Mouse (Mus musculus) lung, embryonic 14.5 days (tissue): Measurements from ENCODE around the gene Ccr3. TPM values are rescaled to one million over a fixed set of nuclear protein-coding genes. Genes with fewer than 3 reads are reported as not detected.
"Not testable (repeated sequence)": the region's sequence is repeated elsewhere in the genome, so short reads cannot be mapped to it uniquely, and the experiment has no call there.

ENCODE experiments used
- ATAC-seq: fragments of 200-750 bp; cut with Nextera tagmentation; 2 replicates; pipeline ENCODE4 v1.8.0; 2017; ENCODE audit warnings: mild to moderate bottlenecking, moderate TSS enrichment, moderate library complexity; ENCODE audit not compliant: insufficient read depth
- DNase-seq: peaks from one replicate; pipeline ENCODE4 v3.0.0-alpha.2; 2015
- H3K27ac ChIP-seq: fragments of 300-500 bp; sonication (generic); 2 replicates; pipeline ENCODE4 v1.5.1; 2014; ENCODE audit warnings: low read depth, mild to moderate bottlenecking, moderate library complexity
- H3K27me3 ChIP-seq: fragments of 300-500 bp; sonication (generic); 2 replicates; pipeline ENCODE4 v1.6.1; 2014; ENCODE audit warnings: low read length, control low read depth; ENCODE audit not compliant: insufficient read depth
- H3K36me3 ChIP-seq: fragments of 300-500 bp; sonication (generic); 2 replicates; pipeline ENCODE4 v1.6.1; 2014; ENCODE audit warnings: control low read depth; ENCODE audit not compliant: insufficient read depth
- H3K4me1 ChIP-seq: fragments of 300-500 bp; sonication (generic); 2 replicates; pipeline ENCODE4 v1.6.1; 2014; ENCODE audit warnings: antibody characterized with exemption, control low read depth; ENCODE audit not compliant: insufficient read depth
- H3K4me2 ChIP-seq: fragments of 300-500 bp; sonication (generic); 2 replicates; pipeline ENCODE4 v1.6.1; 2014; ENCODE audit warnings: mild to moderate bottlenecking
- H3K4me3 ChIP-seq: fragments of 300-500 bp; sonication (generic); 2 replicates; pipeline ENCODE4 v1.5.1; 2014; ENCODE audit warnings: low read depth, low read length
- H3K9ac ChIP-seq: fragments of 300-500 bp; sonication (generic); 2 replicates; pipeline ENCODE4 v1.6.1; 2014
- H3K9me3 ChIP-seq: fragments of 300-500 bp; sonication (generic); 2 replicates; pipeline ENCODE4 v1.6.1; 2016; ENCODE audit warnings: low read depth, low read length, control low read depth
- CTCF ChIP-seq: IDR thresholded peaks from 2 replicates; pipeline ENCODE4 v1.5.1; 2016; ENCODE audit warnings: antibody characterized with exemption, low read depth
- WGBS: fragments of 180-500 bp; shearing (Covaris S2); extraction: QIAGEN DNeasy Blood & Tissue Kit; methylation state at CpG from one replicate; pipeline ENCODE4 v1.1.7; 2014; 5-methylcytosine and 5-hydroxymethylcytosine counted together
- polyA plus RNA-seq: library from polyadenylated mRNA; unstranded; fragments of >200 nt; fragmentation: Nextera tagmentation; extraction: Ambion mirVana; gene quantifications from 2 replicates; pipeline ENCODE4 v1.2.1, GENCODE M21; 2014

Gene Ccr3
- not detected in 2 replicates for polyA plus RNA-seq

DNA sequence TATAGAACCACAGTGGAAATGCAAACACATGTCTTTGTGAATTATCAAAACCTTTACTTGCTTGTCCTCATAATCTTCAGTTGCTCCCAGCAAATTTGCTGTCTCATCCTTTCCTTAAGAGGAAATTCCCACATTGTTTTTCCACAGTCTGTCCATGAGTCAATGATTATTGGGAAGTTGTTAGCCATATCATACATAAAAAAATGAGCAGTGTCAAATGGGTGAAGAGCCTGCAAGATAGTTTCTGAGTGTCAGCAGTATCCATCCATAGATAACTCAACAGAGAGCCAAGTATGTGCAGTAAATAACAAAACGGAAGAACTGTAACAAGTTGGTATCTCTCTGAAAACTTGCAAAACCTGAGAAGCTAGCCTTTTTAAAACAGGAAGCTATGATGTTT, at the start of gene Ccr3:
Gene Ccr3, plus strand, starts transcription at position 301 of the 400 bp plus-strand sequence.
- no peak within 1 kb of the TSS for H3K9ac ChIP-seq
- H3K36me3 ChIP-seq = no peaks in the 10 kb centered on the region
- no peaks in the 10 kb centered on the region for H3K4me1 ChIP-seq
- no peak for ATAC-seq
- no peak for DNase-seq
- no peaks in the 10 kb centered on the region for H3K27me3 ChIP-seq
- 80% methylated on average over 1 of the region's 1 CpGs for WGBS
- H3K9me3 ChIP-seq = no peaks in the 10 kb centered on the region
- H3K27ac ChIP-seq = no peak within 1 kb of the TSS
- no peak for TF ChIP-seq CTCF
- H3K4me3 ChIP-seq = no peak within 1 kb of the TSS
- H3K4me2 ChIP-seq = no peak within 1 kb of the TSS

DNA sequence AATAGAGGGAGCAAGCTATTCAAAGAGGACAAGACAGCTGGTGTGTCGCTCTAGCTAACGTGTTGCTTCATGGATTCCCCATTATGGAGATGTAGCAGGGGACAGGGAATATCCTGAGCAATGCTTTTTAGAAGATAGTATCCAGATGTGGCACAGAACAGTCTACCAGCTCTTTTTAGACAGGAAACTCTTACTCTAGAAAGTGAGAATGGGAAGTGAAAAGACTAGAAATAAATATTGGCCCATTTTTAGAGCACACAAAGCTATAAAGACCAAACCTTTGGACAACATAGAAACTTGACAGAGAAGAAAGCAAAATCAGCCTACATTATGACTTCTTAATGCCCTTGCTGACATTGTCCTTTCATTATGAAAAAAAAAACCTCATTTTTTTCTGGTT, 46.1 kb upstream of the Ccr3 start:
- no peak overlapping the region for H3K9ac ChIP-seq
- no peaks in the 10 kb centered on the region for H3K9me3 ChIP-seq
- no peak overlapping the region for H3K4me3 ChIP-seq
- no peaks in the 10 kb centered on the region for H3K27me3 ChIP-seq
- no peak for TF ChIP-seq CTCF
- DNase-seq = no peak
- H3K4me2 ChIP-seq = no peak overlapping the region
- no peak overlapping the region for H3K27ac ChIP-seq
- H3K4me1 ChIP-seq = no peaks in the 10 kb centered on the region
- 69% methylated on average over 2 of the region's 2 CpGs for WGBS
- ATAC-seq = no peak
- H3K36me3 ChIP-seq = no peaks in the 10 kb centered on the region

DNA sequence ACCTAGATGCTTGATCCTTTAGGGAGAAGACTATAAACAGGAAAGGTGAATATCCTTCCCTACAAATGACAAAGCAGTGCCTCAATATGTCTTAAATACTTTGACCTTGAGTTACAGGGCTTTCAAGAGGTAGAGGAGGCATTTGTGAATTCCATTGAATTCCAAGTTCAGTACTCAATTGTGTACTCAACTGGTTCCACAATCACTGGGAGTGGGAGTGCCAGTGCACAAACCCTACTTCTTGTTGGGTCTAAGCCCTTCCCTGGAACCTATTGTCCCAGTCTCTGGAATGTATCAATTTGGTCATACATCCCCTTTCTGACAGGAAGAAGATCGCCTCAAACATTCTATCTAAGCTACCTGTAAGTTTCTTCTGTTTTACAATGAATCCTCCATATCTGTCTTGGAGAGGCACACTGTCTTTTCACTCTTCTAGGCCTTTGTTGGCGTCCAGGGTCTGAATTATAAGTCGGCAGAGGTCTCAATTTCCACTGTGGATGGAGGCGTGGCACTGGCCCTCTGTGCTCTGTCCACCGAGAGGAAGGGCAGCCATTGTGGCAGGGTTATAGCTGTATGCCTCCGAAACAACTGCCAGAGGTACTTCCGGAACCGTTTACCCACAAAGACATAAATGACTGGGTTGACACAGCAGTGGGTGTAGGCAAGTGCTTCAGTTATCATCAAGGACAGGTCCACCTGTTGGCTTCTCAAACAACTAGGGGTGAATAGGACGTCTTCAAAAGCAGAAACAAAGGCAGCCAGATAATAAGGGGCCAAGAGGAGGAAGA, 44.7 kb upstream of the Ccr3 start:
- DNase-seq (no peak), ATAC-seq (no peak)
- Histone ChIP-seq H3K9me3 (no peaks in the 10 kb centered on the region), H3K9ac (no peak overlapping the region), H3K4me2 (no peak overlapping the region), H3K4me1 (no peaks in the 10 kb centered on the region), H3K27ac (no peak overlapping the region), H3K36me3 (no peaks in the 10 kb centered on the region), H3K27me3 (no peaks in the 10 kb centered on the region), H3K4me3 (no peak overlapping the region)
- WGBS = 73% methylated on average over 9 of the region's 9 CpGs
- no peak for TF ChIP-seq CTCF

DNA sequence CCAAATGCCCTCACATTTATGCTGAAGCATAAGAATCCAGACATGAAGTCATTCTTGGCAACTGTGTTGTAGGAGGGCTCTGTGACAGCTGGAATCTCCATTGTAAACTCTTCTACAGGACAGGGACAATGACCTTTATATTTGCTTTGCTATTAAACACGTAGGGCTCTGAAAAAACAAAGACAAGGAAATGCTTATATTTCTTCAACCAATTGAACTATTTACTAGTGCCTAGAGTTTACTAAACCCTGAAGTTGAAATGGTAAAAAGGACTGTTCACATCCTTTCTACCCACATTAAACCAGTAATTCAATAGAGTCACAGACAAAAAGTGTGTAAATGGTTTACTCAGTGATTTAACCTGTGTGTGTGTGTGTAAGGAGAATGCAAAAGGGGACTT, 43.5 kb upstream of the Ccr3 start, which contains the start of gene Ccr1l1:
Gene Ccr1l1, minus strand, starts transcription at position 101 of the 400 bp plus-strand sequence.
- Histone ChIP-seq H3K4me1 (no peaks in the 10 kb centered on the region), H3K27me3 (no peaks in the 10 kb centered on the region), H3K9me3 (no peaks in the 10 kb centered on the region), H3K36me3 (no peaks in the 10 kb centered on the region), H3K9ac (no peak within 1 kb of the TSS), H3K27ac (no peak within 1 kb of the TSS), H3K4me3 (no peak within 1 kb of the TSS), H3K4me2 (no peak within 1 kb of the TSS)
- 36% methylated on average over 1 of the region's 1 CpGs for WGBS
- DNase-seq = no peak
- ATAC-seq = no peak
- TF ChIP-seq CTCF = no peak

DNA sequence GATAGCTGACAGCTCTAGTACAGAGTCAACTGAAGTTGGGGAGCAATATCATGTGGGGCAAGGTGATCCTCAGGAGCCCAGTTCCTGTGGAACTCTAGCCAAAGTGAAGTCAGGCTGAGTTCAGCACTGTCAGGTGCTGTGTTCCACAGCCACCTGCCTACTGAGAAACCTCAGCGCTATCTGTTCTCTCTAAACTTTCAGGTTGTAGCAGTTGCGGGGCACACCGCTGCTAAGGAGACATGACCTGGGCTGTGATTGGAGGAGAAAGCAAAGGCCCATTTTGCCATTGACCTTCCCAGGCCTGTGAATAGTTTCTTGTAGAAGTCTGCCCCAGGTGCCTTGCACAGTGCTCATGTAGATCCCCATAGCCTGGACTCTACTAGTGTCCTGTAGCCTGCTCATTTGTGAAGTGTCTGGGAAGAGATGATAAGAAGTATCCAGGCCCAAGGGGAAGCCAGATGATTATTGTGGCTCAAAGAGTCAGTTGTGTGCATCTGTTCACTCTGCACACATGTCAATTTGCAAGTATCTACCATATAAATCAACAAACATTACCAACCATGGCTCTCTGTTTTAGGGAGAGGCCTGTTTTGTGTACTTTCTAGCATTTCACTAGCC, 40.8 kb upstream of the Ccr3 start:
- WGBS = no CpG with 5 or more reads among the region's 3 CpGs
- H3K27ac ChIP-seq, ATAC-seq: not testable (repeated sequence)

DNA sequence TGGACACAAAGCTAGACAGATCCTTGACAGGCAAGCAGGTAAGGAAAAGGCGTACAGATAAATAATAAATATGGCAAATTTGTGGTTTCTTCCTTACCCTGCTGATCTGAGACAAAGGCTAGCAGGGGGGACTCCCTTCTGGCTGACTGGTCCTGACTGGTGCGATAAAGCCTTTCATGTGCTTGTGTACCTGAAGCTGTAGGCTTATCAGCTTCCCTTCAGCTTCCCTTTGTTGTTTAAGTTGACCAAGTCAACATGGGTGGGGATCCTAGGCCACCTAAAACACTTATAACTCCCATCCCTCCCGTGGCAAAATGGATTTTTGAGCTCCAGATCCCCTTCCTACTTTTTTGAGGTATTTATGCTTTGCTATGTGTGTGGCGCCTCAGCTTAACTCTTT, 39.9 kb upstream of the Ccr3 start:
- no peak for ATAC-seq
- Histone ChIP-seq H3K36me3 (no peaks in the 10 kb centered on the region), H3K27ac (no peak overlapping the region), H3K9ac (no peak overlapping the region), H3K9me3 (no peaks in the 10 kb centered on the region), H3K27me3 (no peaks in the 10 kb centered on the region), H3K4me1 (no peaks in the 10 kb centered on the region), H3K4me2 (no peak overlapping the region), H3K4me3 (no peak overlapping the region)
- 60% methylated on average over 4 of the region's 4 CpGs for WGBS
- DNase-seq = no peak
- no peak for TF ChIP-seq CTCF

More for the DNA sequence above, 40.8 kb upstream of the Ccr3 start:
- H3K27me3 ChIP-seq, DNase-seq, H3K9me3 ChIP-seq, H3K36me3 ChIP-seq, H3K9ac ChIP-seq, H3K4me3 ChIP-seq, H3K4me2 ChIP-seq, H3K4me1 ChIP-seq: not testable (repeated sequence)

DNA sequence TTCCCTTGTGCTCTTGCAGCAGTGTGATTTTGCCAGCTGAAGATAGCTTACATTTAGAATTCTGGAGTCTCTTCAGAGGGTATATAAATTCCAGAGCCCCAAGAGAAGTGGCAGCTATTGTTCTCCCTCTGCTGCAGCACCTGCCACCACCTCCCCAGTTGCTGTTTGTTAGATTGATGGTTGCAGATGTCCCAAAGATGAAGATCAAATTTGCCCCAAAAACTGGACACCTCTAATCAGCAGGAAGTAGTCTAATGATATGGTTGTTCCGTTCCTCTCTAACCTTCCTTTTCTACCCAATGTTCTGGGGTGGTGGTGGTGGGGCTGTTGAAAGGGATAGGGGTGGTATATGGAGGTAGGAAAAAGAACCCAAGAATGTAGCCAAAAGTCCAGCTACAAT, 39.1 kb upstream of the Ccr3 start:
- no peak overlapping the region for H3K9ac ChIP-seq
- no peak overlapping the region for H3K4me3 ChIP-seq
- no peaks in the 10 kb centered on the region for H3K4me1 ChIP-seq
- H3K36me3 ChIP-seq = no peaks in the 10 kb centered on the region
- H3K9me3 ChIP-seq = no peaks in the 10 kb centered on the region
- ATAC-seq (no peak), DNase-seq (no peak)
- TF ChIP-seq CTCF = no peak
- no peak overlapping the region for H3K4me2 ChIP-seq
- H3K27ac ChIP-seq = no peak overlapping the region
- H3K27me3 ChIP-seq = no peaks in the 10 kb centered on the region
- 65% methylated on average over 1 of the region's 1 CpGs for WGBS
